In the genomic region with DNA sequence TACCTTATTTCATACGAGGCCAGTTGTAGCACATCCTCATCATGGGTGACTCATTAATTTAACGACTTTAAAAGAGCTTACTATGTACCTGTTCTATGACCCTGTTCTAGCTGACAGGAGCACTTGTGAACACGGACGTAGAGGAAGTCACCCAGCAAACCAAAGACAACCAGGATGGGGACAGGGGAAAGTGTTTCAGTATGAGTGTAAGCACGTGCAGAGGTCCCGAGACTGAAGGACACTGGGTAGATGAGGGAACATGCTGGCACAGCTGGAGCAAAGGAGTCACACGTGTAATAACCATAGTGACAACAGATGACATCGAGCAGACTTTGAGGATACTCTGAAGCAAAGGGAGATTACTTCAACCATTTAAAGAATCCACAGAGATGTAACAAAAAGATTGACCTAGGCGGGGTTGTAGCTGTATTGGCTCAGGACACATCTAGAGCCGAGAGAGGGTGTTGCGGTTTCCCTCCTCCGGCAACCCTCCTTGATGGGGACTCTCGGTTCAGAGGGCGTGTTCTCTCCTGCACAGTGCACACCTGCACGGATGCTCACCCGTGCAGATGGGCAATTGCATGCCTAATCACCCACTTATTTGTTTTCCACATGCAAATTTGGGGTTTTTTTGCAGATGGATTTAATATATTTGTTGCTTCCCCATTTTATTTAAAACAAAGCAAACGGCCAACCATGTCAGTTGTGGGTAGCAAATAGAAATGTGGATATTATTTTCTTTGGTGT, we compare ENCODE assay signal across 24 mouse cellular contexts.
DNase-seq lines count a peak whose midpoint lies in the region; ATAC-seq and TF ChIP-seq lines count a peak whose summit lies in the region.
"Had no signal": no experiment of that assay in that cellular context is flagged by ENCODE, and none has a peak within 500 bp of the region (broad histone marks: within the 10 kb centered on the region; RNA-seq: fewer than 3 reads in every experiment).

No protein-coding gene starts in this region.

- H3K4me1 ChIP-seq in CH12.LX (ENCODE audit: control insufficient read depth in 1 of 2, insufficient read depth in 2 of 2), result peaks cover 4 to 12% of the 10 kb centered on the region in 2 experiments; a peak in 3 of 4 replicates
- H3K4me1 ChIP-seq in intestine, postnatal 0 days (replicated peaks; ENCODE audit: control insufficient read depth, insufficient read depth, low read length), result peaks cover 23% of the 10 kb centered on the region
- peaks cover 21% of the 10 kb centered on the region for H3K4me1 ChIP-seq in cerebellum, adult 2 months (ENCODE audit: control insufficient read depth, insufficient read depth, low read length)
- H3K4me1 ChIP-seq: embryonic facial prominence, embryonic 13.5 days; forebrain, embryonic 12.5 days had no signal

- TF ChIP-seq RAD21 in CH12.LX (IDR thresholded peaks at IDR 0.05; ENCODE audit: low read depth, low read length), result no peak

- H3K4me3 ChIP-seq in CH12.LX (replicated peaks in 1 of 3; ENCODE audit: low read depth in 2 of 3, low read length in 2 of 3, poor library complexity in 1 of 3), result no peak overlapping the region
- no peak overlapping the region for H3K4me3 ChIP-seq in intestine, postnatal 0 days (ENCODE audit: low read depth, low read length)
- H3K4me3 ChIP-seq in cerebellum, adult 2 months (replicated peaks; ENCODE audit: insufficient read depth, low read depth, low read length), result no peak overlapping the region
- H3K4me3 ChIP-seq: embryonic facial prominence, embryonic 13.5 days; forebrain, embryonic 12.5 days; gastrocnemius, adult 2 months; heart, embryonic 13.5 days; hindbrain, embryonic 12.5 days had no signal

- no peak for TF ChIP-seq POLR2A in CH12.LX (IDR thresholded peaks at IDR 0.05; ENCODE audit: low read depth, low read length)
- no peak for TF ChIP-seq POLR2A in cerebellum, adult 2 months (IDR thresholded peaks at IDR 0.05; ENCODE audit: borderline replicate concordance, insufficient read depth, low read length)

- no peak overlapping the region for H3K9ac ChIP-seq in CH12.LX (ENCODE audit: insufficient read depth, low read depth)
- H3K9ac ChIP-seq in intestine, postnatal 0 days (ENCODE audit: low read depth, low read length), result no peak overlapping the region
- H3K9ac ChIP-seq: embryonic facial prominence, embryonic 13.5 days; forebrain, embryonic 12.5 days; heart, embryonic 13.5 days; hindbrain, embryonic 12.5 days had no signal

- no peaks in the 10 kb centered on the region for H3K9me3 ChIP-seq in CH12.LX (replicated peaks; ENCODE audit: low read length)
- no peaks in the 10 kb centered on the region for H3K9me3 ChIP-seq in intestine, postnatal 0 days (ENCODE audit: control insufficient read depth)
- H3K9me3 ChIP-seq: embryonic facial prominence, embryonic 13.5 days; forebrain, embryonic 12.5 days; heart, embryonic 13.5 days; hindbrain, embryonic 12.5 days had no signal

- in situ Hi-C loops in CH12.LX (cut with MboI; ENCODE audit: low pct_ligation_motif_present, low pct_unique_long_range_greater_than_20kb, low sequenced_read_pairs), result no loop called here

- peaks cover 1% of the 10 kb centered on the region for H3K27me3 ChIP-seq in CH12.LX (replicated peaks)
- no peaks in the 10 kb centered on the region for H3K27me3 ChIP-seq in intestine, postnatal 0 days (replicated peaks; ENCODE audit: control insufficient read depth, insufficient read depth, low read length)
- no peaks in the 10 kb centered on the region for H3K27me3 ChIP-seq in cerebellum, adult 2 months (ENCODE audit: control insufficient read depth, insufficient read depth, low read length)
- H3K27me3 ChIP-seq: embryonic facial prominence, embryonic 13.5 days; heart, embryonic 13.5 days; hindbrain, embryonic 12.5 days had no signal

- dilution Hi-C loops in CH12.LX (cut with MboI; ENCODE audit: extremely low pct_ligation_motif_present, extremely low pct_unique_long_range_greater_than_20kb, low sequenced_read_pairs), result no loop called here

- H3K4me2 ChIP-seq in CH12.LX (ENCODE audit: insufficient read depth, low read depth, poor library complexity, severe bottlenecking), result no peak overlapping the region
- H3K4me2 ChIP-seq in intestine, postnatal 0 days (replicated peaks; ENCODE audit: low read depth), result no peak overlapping the region
- H3K4me2 ChIP-seq: embryonic facial prominence, embryonic 13.5 days; forebrain, embryonic 12.5 days; heart, embryonic 13.5 days; hindbrain, embryonic 12.5 days had no signal

- no peak for TF ChIP-seq CTCF in CH12.LX (conservative IDR thresholded peaks at IDR 0.05 in 1 of 2, IDR thresholded peaks at IDR 0.05 in 1 of 2; ENCODE audit: low read depth in 2 of 2, low read length in 2 of 2)
- no peak for TF ChIP-seq CTCF in intestine, postnatal 0 days (IDR thresholded peaks at IDR 0.05; ENCODE audit: low read depth)
- no peak for TF ChIP-seq CTCF in cerebellum, adult 2 months (IDR thresholded peaks at IDR 0.05; ENCODE audit: borderline replicate concordance, insufficient read depth, low read depth, low read length)

- H3K27ac ChIP-seq in CH12.LX (ENCODE audit: insufficient read depth, low read depth), result no peak overlapping the region
- H3K27ac ChIP-seq in intestine, postnatal 0 days (ENCODE audit: low read depth, low read length), result no peak overlapping the region; the same call in 1 of the 2 replicates
- H3K27ac ChIP-seq in cerebellum, adult 2 months (ENCODE audit: insufficient read depth, low read length), result no peak overlapping the region
- H3K27ac ChIP-seq: embryonic facial prominence, embryonic 13.5 days; forebrain, embryonic 12.5 days; gastrocnemius, adult 2 months; heart, embryonic 13.5 days; hindbrain, embryonic 12.5 days had no signal

- H3K36me3 ChIP-seq in CH12.LX (replicated peaks in 1 of 2; ENCODE audit: control insufficient read depth in 1 of 2, insufficient read depth in 1 of 2, low read length in 1 of 2), result no peaks in the 10 kb centered on the region
- no peaks in the 10 kb centered on the region for H3K36me3 ChIP-seq in intestine, postnatal 0 days (ENCODE audit: control insufficient read depth, insufficient read depth)
- H3K36me3 ChIP-seq: forebrain, embryonic 12.5 days; hindbrain, embryonic 12.5 days had no signal

- H3K79me2 ChIP-seq in CH12.LX (replicated peaks; ENCODE audit: control insufficient read depth, extremely low read depth, insufficient read depth, poor library complexity, severe bottlenecking), result no peaks in the 10 kb centered on the region

- peak; percentile 58 for ATAC-seq in intestine, postnatal 0 days
- ATAC-seq: activated CD4-positive, CD25-positive, alpha-beta regulatory T cell, adult 4 months; CD4-positive, CD25-positive, alpha-beta regulatory T cell, adult 4 months; forebrain, embryonic 16.5 days; hindbrain, embryonic 16.5 days; inflammation-experienced regulatory T-cells, adult 6 months had no signal

- WGBS in intestine, postnatal 0 days, result 48% methylated on average over 17 of the region's 17 CpGs
- 92% methylated on average over 17 of the region's 17 CpGs for WGBS in cerebellum, adult 2 months

- DNase-seq in spleen, adult 12 weeks (ENCODE audit: low spot score), result peak; percentile 6
- no peak for DNase-seq in spleen, postnatal 14 days (ENCODE audit: low spot score in 2 of 2)
- peak; percentile 49 for DNase-seq in CH12.LX (ENCODE audit: extremely low read depth)
- DNase-seq in spleen, postnatal 36 days (ENCODE audit: low spot score in 2 of 2), result peak; percentile 78 to 83
- DNase-seq in kidney, adult 8-10 months, result no peak
- no peak for DNase-seq in right cerebral cortex, postnatal 10 days (ENCODE audit: low spot score in 2 of 2)
- DNase-seq in cerebellum, adult 2 months, result no peak
- DNase-seq: adrenal gland, adult 2 months; adrenal gland, postnatal 25 days; cerebellum, adult 8-10 months; cerebellum, postnatal 14 days; gastrocnemius, adult 2 months; gastrocnemius, postnatal 25 days; heart, postnatal 4 days had no signal

- TF ChIP-seq EP300 in CH12.LX (IDR thresholded peaks at IDR 0.05; ENCODE audit: low read length), result peak; percentile 7; the same call in 1 of the 2 replicates

TF ChIP-seq in CH12.LX, 34 proteins besides CTCF, POLR2A, EP300 and RAD21:
- peak; percentile 81 for TF ChIP-seq BHLHE40 (IDR thresholded peaks at IDR 0.05; ENCODE audit: low read depth, low read length)
- no peak for TF ChIP-seq PAX5 (IDR thresholded peaks at IDR 0.05; ENCODE audit: low read length)
- 0 out of 2 replicates have a peak, but pooled peaks have one; percentile 5 for TF ChIP-seq JUN (IDR thresholded peaks at IDR 0.05; ENCODE audit: insufficient read depth, low read depth, low read length)
- no peak for TF ChIP-seq NELFE (IDR thresholded peaks at IDR 0.05; ENCODE audit: low read depth, low read length)
- TF ChIP-seq IRF4 (IDR thresholded peaks at IDR 0.05; ENCODE audit: low read depth, low read length), result no peak
- no peak for TF ChIP-seq RCOR1 (conservative IDR thresholded peaks at IDR 0.05; ENCODE audit: low read depth, low read length)
- peak; percentile 25; the same call in 1 of the 2 replicates for TF ChIP-seq TCF12 (IDR thresholded peaks at IDR 0.05; ENCODE audit: low read depth, low read length)

Comparison
In these comparisons a context has a peak if more than half of its experiments do, and no peak if none do; other contexts are left out.
1. DNase-seq: peak in spleen, adult 12 weeks (single experiment), CH12.LX (single experiment) and spleen, postnatal 36 days (2 of 2); none in spleen, postnatal 14 days (0 of 2), kidney, adult 8-10 months (0 of 2), right cerebral cortex, postnatal 10 days (0 of 2) and cerebellum, adult 2 months (0 of 2).